Mouse (Mus musculus): ENCODE data around the gene Kantr. TPM values are rescaled to one million over a fixed set of nuclear protein-coding genes. Genes with fewer than 3 reads are reported as not detected.

The Kantr gene
- 15.2 and 20.8 TPM in 2 replicates for polyA plus RNA-seq (2014; fragmentation: Nextera tagmentation; extraction: Ambion mirVana)

DNA sequence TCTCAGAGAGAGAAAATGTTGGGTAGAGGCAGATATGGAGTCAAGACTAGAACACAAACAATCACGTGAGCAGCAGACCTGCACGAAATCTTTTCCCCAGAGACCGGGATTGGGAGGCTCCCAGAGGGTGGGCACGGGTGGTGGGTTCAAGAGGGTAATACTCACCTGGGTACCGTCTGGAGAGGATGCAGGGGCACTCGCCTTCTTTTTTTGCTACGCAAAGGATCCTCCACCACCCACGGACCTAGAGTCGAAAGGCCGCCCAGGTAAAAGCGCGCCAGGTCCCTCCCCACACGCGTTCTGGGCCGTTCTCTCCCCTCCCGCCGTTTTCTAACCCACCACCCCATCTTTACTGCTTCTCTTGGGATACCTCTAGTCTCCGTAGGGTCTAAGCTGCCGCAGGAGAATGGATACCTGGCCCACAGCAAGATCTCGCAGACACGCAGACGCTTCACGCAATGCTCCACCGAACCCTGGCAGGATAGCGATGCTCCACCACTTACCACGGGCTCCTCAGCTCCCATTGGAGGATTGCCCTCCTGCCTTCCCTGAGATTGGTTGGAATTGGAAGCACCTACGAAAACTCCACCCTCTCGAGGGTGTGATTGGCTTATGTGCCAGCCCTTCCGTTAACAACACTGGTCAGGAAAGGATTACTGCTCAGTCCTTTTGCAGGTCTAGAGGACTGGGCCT lies at the start of gene Kantr:
Gene Kantr (minus strand): TSS at position 500 of the 693 bp plus-strand sequence.
- WGBS: 17% methylated on average over 27 of the region's 29 CpGs
- DNase-seq (ENCODE audit: low spot score): peak; percentile 82
- H3K9ac ChIP-seq (replicated peaks; ENCODE audit: low read length): peak within 1 kb of the TSS; percentile 56
- peak; percentile 98 for ATAC-seq (replicated peaks; ENCODE audit: insufficient number of reproducible peaks, low FRiP score, low TSS enrichment, low read depth)
- no peaks in the 10 kb centered on the region for H3K36me3 ChIP-seq (replicated peaks; ENCODE audit: control insufficient read depth, insufficient read depth, low read depth, low read length)
- H3K4me3 ChIP-seq (ENCODE audit: low read depth, low read length): peak within 1 kb of the TSS; percentile 49
- peak within 1 kb of the TSS; percentile 44 for H3K4me2 ChIP-seq (ENCODE audit: low read depth, low read length)
- H3K9me3 ChIP-seq (replicated peaks; ENCODE audit: control insufficient read depth, low read length): no peaks in the 10 kb centered on the region
- H3K27me3 ChIP-seq (ENCODE audit: control insufficient read depth, insufficient read depth, low read length): peaks cover 2% of the 10 kb centered on the region; the same call in 1 of the 2 replicates
- no peak within 1 kb of the TSS for H3K27ac ChIP-seq (replicated peaks; ENCODE audit: low read depth, low read length)
- no peaks in the 10 kb centered on the region for H3K4me1 ChIP-seq (ENCODE audit: control insufficient read depth, insufficient read depth, low read length)

DNA sequence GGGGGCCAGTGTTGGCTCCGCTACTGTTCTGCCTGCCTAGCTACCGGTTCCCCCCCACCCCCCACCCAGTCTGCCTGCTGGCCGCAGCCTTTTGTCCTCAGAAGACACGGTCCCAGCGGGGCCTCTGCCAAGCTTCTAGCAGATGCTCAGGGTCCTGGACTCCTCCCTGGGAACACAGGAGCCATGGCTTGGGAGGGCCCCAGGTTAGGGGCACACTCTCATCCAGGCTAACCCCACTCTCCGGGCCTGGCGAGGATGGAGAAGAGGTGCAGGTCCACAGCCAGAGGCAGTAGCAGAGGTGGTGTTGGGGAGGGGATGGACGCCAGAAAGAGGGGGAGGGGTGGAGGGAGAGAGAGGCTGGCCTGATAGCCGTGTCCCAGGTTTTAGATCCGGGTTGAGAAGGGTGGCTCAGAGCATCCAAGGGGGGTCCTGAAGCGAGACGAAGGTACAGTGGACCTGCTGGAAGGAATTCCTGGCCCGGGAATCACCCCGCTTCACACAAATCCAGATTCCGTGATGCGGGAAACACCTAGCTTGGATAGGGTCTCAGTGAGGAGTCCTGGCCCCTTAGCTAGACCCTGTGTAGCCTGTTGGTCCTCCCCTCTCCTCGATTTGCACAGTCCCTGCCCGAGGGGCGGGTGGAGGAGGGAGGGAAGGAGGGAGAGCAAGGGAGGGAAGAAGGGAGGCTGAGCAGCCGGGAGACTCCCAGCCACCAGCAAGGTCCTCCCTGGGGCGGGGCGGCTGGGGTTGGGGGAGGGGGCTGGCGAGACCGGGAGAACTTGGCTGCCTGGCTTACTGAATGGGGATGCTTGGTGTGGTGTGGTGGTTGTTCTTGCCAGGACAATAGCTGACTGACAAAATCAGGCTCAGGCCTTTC lies 41.3 kb upstream of the Kantr start, which contains the start of gene Gpr173:
Gene Gpr173 (minus strand): TSS at position 308 of the 877 bp plus-strand sequence.
- Histone ChIP-seq H3K9me3 (replicated peaks; ENCODE audit: control insufficient read depth, low read length) (no peaks in the 10 kb centered on the region), H3K4me1 (ENCODE audit: control insufficient read depth, insufficient read depth, low read length) (no peaks in the 10 kb centered on the region), H3K9ac (replicated peaks; ENCODE audit: low read length) (peak within 1 kb of the TSS; percentile 68), H3K27me3 (ENCODE audit: control insufficient read depth, insufficient read depth, low read length) (0 out of 2 replicates have a peak, but pooled peaks cover 4% of the 10 kb centered on the region), H3K4me3 (ENCODE audit: low read depth, low read length) (peak within 1 kb of the TSS; percentile 50), H3K36me3 (replicated peaks; ENCODE audit: control insufficient read depth, insufficient read depth, low read depth, low read length) (no peaks in the 10 kb centered on the region), H3K4me2 (ENCODE audit: low read depth, low read length) (peak within 1 kb of the TSS; percentile 54), H3K27ac (replicated peaks; ENCODE audit: low read depth, low read length) (no peak within 1 kb of the TSS)
- 12% methylated on average over 21 of the region's 24 CpGs for WGBS
- peak; percentile 72 for DNase-seq (ENCODE audit: low spot score)
- ATAC-seq (replicated peaks; ENCODE audit: insufficient number of reproducible peaks, low FRiP score, low TSS enrichment, low read depth): peak; percentile 97

DNA sequence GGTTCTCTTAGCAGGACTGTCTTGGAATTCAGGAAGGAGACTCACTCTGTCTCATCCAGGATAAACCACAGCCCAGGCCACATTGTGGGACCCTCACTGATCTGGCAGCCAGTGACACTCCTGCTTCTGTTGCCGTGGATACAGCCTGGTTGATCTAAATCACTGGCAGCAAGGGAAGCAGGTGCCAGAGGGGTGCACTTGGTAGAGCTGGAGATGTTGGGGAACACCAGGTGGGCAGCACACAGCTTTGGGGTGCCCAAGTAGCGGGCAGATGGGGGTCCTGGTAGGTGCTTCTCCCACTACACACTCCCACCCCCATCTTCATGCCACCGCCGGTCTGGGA lies 40.7 kb upstream of the Kantr start:
- Histone ChIP-seq H3K4me3 (ENCODE audit: low read depth, low read length) (peak overlapping the region; percentile 50), H3K27me3 (ENCODE audit: control insufficient read depth, insufficient read depth, low read length) (0 out of 2 replicates have a peak, but pooled peaks cover 4% of the 10 kb centered on the region), H3K4me1 (ENCODE audit: control insufficient read depth, insufficient read depth, low read length) (no peaks in the 10 kb centered on the region), H3K4me2 (ENCODE audit: low read depth, low read length) (peak overlapping the region; percentile 54), H3K9me3 (replicated peaks; ENCODE audit: control insufficient read depth, low read length) (no peaks in the 10 kb centered on the region), H3K9ac (replicated peaks; ENCODE audit: low read length) (peak overlapping the region; percentile 68), H3K36me3 (replicated peaks; ENCODE audit: control insufficient read depth, insufficient read depth, low read depth, low read length) (no peaks in the 10 kb centered on the region), H3K27ac (replicated peaks; ENCODE audit: low read depth, low read length) (no peak overlapping the region)
- WGBS: 24% methylated on average over 4 of the region's 4 CpGs
- DNase-seq (ENCODE audit: low spot score): peak; percentile 6
- ATAC-seq (replicated peaks; ENCODE audit: insufficient number of reproducible peaks, low FRiP score, low TSS enrichment, low read depth): peak; percentile 4; the same call in 1 of the 2 replicates

DNA sequence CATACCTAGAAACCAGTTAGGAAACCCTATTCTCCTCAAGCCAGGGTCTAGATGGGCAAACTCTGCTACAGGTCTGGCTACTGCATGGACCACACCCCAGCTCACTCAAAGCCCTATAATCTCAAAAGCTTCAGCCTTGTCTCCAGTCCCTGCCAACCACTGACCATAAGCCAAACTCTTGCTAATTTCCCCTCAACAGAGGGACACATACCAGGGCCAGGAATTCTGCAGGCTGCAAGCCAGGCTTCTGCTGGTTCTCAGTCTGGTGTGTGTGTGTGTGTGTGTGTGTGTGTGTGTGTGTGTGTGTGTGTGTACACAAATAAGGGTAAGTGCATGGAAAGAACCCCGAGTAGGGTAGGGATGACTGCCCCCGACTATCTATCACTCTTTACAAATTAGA lies 39.1 kb upstream of the Kantr start:
- Histone ChIP-seq H3K9ac (replicated peaks; ENCODE audit: low read length) (no peak overlapping the region), H3K27me3 (ENCODE audit: control insufficient read depth, insufficient read depth, low read length) (0 out of 2 replicates have a peak, but pooled peaks cover 4% of the 10 kb centered on the region), H3K4me1 (ENCODE audit: control insufficient read depth, insufficient read depth, low read length) (no peaks in the 10 kb centered on the region), H3K4me2 (ENCODE audit: low read depth, low read length) (no peak overlapping the region), H3K36me3 (replicated peaks; ENCODE audit: control insufficient read depth, insufficient read depth, low read depth, low read length) (no peaks in the 10 kb centered on the region), H3K9me3 (replicated peaks; ENCODE audit: control insufficient read depth, low read length) (no peaks in the 10 kb centered on the region), H3K4me3 (ENCODE audit: low read depth, low read length) (no peak overlapping the region), H3K27ac (replicated peaks; ENCODE audit: low read depth, low read length) (no peak overlapping the region)
- DNase-seq (ENCODE audit: low spot score) (no peak), ATAC-seq (replicated peaks; ENCODE audit: insufficient number of reproducible peaks, low FRiP score, low TSS enrichment, low read depth) (no peak)
- WGBS: 69% methylated on average over 2 of the region's 2 CpGs

DNA sequence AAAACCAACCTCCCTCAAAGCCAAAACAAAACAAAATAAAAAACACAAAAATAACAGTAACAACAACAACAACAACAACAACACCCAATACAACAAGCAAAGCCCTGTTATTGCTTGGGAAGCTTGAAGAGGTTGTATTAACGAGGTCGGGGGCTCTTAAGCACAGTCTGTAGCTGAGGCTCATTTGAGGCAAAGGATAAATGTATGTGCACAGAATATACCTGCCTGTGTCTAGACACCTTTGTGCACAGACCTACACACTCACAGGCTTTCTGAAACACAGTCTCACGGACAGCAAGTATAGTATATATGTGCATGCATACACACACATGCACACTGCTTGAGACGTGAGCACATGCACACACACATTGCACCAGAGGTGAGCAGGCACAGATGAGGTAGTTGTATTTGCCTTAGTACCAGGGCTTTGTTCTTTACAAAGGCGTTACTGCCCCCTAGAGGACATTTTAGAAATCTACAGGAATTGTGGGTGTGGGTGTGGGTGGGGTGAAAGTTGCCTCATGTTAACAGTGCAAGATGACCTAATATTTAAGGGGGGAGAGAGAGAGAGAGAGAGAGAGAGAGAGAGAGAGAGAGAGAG lies 25.4 kb upstream of the Kantr start:
- no peaks in the 10 kb centered on the region for H3K9me3 ChIP-seq (replicated peaks; ENCODE audit: control insufficient read depth, low read length)
- no peak overlapping the region for H3K4me2 ChIP-seq (ENCODE audit: low read depth, low read length)
- H3K27ac ChIP-seq (replicated peaks; ENCODE audit: low read depth, low read length): no peak overlapping the region
- H3K4me3 ChIP-seq (ENCODE audit: low read depth, low read length): no peak overlapping the region
- peak; percentile 80 for ATAC-seq (replicated peaks; ENCODE audit: insufficient number of reproducible peaks, low FRiP score, low TSS enrichment, low read depth)
- H3K4me1 ChIP-seq (ENCODE audit: control insufficient read depth, insufficient read depth, low read length): no peaks in the 10 kb centered on the region
- WGBS: 19% methylated on average over 5 of the region's 5 CpGs
- H3K36me3 ChIP-seq (replicated peaks; ENCODE audit: control insufficient read depth, insufficient read depth, low read depth, low read length): no peaks in the 10 kb centered on the region
- no peaks in the 10 kb centered on the region for H3K27me3 ChIP-seq (ENCODE audit: control insufficient read depth, insufficient read depth, low read length)
- no peak overlapping the region for H3K9ac ChIP-seq (replicated peaks; ENCODE audit: low read length)
- peak; percentile 72 for DNase-seq (ENCODE audit: low spot score)

DNA sequence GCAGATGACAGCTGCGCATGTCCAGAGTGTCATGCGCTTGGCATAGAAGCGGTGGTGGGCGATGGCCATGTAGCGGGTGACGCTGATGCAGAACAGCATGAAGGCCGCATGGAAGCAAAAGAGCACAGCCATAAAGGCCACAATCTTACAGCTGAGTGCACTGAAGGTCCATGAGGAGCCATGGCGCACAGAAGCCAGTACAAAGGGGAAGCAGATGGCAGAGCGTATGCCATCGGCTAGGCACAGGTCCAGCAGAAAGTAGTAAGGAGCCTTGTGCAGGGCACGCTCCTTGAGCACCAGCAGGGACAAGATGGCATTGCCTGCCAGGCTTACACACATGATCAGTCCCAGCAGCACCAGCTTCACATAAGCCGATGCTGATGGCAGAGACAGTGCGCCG lies 19.7 kb upstream of the Kantr start:
- H3K4me1 ChIP-seq (ENCODE audit: control insufficient read depth, insufficient read depth, low read length): no peaks in the 10 kb centered on the region
- no peaks in the 10 kb centered on the region for H3K9me3 ChIP-seq (replicated peaks; ENCODE audit: control insufficient read depth, low read length)
- DNase-seq (ENCODE audit: low spot score) (no peak), ATAC-seq (replicated peaks; ENCODE audit: insufficient number of reproducible peaks, low FRiP score, low TSS enrichment, low read depth) (no peak)
- H3K36me3 ChIP-seq (replicated peaks; ENCODE audit: control insufficient read depth, insufficient read depth, low read depth, low read length): no peaks in the 10 kb centered on the region
- no peak overlapping the region for H3K9ac ChIP-seq (replicated peaks; ENCODE audit: low read length)
- no peak overlapping the region for H3K4me2 ChIP-seq (ENCODE audit: low read depth, low read length)
- H3K27me3 ChIP-seq (ENCODE audit: control insufficient read depth, insufficient read depth, low read length): peaks cover 8% of the 10 kb centered on the region
- no peak overlapping the region for H3K27ac ChIP-seq (replicated peaks; ENCODE audit: low read depth, low read length)
- no peak overlapping the region for H3K4me3 ChIP-seq (ENCODE audit: low read depth, low read length)
- WGBS: 93% methylated on average over 14 of the region's 14 CpGs

DNA sequence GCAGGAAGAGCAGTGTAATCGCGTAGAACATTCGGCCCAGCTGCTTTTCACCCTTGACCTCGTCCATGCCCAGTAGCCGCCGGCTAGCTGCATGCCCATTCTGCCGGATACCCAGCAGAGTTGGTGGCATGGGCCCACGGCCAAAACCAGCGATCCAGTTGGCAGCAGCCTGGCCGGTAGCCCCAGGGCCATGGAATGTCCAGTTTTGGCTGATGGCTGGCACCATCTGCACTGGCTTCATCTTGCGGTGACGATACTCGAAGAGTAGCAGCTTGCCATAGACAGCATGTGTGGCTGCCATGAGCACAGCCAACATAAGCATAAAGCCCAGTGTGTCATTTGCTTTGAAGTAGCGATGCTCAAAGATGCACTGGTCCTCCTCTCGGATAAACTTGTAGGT lies 19.3 kb upstream of the Kantr start:
- 90% methylated on average over 15 of the region's 15 CpGs for WGBS
- no peaks in the 10 kb centered on the region for H3K9me3 ChIP-seq (replicated peaks; ENCODE audit: control insufficient read depth, low read length)
- H3K27me3 ChIP-seq (ENCODE audit: control insufficient read depth, insufficient read depth, low read length): peaks cover 8% of the 10 kb centered on the region
- H3K9ac ChIP-seq (replicated peaks; ENCODE audit: low read length): no peak overlapping the region
- no peaks in the 10 kb centered on the region for H3K36me3 ChIP-seq (replicated peaks; ENCODE audit: control insufficient read depth, insufficient read depth, low read depth, low read length)
- no peak for ATAC-seq (replicated peaks; ENCODE audit: insufficient number of reproducible peaks, low FRiP score, low TSS enrichment, low read depth)
- no peak overlapping the region for H3K4me2 ChIP-seq (ENCODE audit: low read depth, low read length)
- no peaks in the 10 kb centered on the region for H3K4me1 ChIP-seq (ENCODE audit: control insufficient read depth, insufficient read depth, low read length)
- no peak for DNase-seq (ENCODE audit: low spot score)
- no peak overlapping the region for H3K4me3 ChIP-seq (ENCODE audit: low read depth, low read length)
- H3K27ac ChIP-seq (replicated peaks; ENCODE audit: low read depth, low read length): no peak overlapping the region

All from embryonic facial prominence, embryonic 11.5 days (tissue).